Mouse (Mus musculus) liver (tissue): ENCODE measurements at regions not wholly inside any gene's neighbourhood (a gene's known extent, or its start where the extent isn't known, plus 50 kb on each side); places are given as distances from the start of the nearest gene placed in this dataset.

ENCODE experiments used
- DNase-seq: peaks from one replicate; pipeline ENCODE4 v3.0.0-alpha.2; 2020; ENCODE audit warnings: mixed read lengths

DNA sequence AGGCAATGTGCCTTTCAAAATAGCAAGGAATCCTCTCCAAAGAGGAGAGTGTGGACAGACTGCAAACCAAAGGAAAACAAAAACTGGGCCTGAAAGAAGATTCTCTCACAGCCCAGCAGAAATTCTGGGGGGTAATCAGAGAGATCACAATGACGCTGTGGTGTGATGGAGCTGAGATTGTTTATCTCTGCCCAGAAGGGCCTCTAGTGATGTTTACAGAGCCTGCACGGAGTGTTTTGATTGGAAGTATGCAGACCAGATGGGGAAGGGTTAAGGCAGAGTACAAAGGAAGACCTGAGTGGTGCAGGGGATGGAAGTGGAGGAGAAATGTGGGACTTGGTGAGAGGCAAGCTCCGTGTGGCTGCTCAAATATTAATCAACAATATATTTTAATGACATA is 593.1 kb upstream of the Cdh11 start:
- no peak for DNase-seq

DNA sequence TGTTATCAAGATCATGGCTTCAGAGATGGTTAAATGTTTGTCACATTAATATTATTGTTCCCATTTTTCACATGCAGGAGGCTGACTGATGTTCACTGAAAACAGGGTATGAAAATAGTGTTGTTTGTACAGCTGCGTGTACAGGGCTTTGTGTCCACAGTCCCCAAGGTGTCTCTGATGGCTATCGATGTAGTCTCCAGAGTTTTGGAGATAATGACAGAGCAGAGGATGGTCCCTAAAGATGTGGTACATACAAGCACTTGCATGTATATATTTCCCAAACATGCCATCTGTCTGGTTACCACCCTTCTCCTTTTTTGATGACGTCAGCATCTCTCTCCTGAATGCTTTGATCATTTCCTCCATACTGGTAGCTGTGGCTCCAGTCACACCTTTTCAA is 596.1 kb upstream of the Cdh11 start:
- no peak for DNase-seq

DNA sequence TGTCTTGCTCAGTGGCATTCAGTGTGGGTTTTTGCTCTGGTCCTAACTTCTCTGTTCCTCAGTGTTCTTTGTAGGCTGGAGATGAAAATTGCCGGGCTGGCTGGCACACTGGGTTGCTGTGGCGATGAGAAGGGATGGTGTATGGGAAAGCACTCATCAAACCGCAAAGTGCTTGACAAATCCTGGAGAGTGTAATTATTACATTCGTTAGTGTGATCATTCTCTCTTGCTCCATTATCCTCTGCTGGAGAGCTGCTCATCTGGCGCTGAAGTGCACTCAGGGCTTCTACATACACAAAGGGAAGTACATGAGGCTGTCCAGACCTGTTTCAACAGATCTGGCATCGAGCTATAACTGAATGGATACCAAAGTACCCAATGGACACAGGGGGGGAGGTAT is 605.9 kb upstream of the Cdh11 start:
- no peak for DNase-seq

DNA sequence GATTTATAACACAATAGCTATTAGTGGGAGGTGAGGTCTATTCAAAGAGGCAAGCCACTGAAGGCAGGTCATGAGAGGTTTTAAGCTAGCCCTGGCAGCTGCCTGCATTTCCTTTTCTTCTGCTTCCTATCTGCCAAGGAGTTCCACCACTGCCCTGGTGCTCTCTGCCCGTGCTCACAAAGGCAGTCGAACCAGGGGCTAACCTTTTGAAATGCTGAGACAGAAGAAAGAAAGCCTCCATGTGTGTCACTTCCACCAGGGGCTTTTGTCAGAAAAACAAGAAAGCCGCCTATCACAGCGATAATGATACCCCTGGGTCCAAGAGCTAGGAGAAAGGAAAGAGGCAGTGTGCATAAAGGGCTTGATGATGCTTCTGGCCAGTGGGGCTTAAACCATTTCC is 609.9 kb upstream of the Cdh11 start:
- no peak for DNase-seq

DNA sequence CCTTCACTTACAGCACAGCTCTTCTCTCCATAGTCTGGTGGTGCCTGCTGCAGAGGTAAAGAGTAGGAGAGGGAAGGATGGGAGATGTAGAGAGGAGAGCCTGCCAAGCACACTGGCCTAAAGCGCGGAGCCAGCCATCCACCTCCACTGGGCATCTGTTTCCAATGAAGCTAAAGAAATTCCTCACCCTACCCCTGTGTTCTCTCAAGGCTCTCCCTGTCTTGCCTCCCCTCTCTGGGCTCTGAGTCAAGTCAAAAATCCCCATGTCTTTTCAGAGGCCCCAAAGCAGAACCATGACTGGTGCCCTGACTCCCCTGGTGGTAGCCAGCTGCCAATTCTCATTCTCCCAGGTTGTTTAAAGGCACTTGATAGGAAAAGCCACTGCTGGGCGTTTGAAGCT is 612.7 kb upstream of the Cdh11 start:
- no peak for DNase-seq

DNA sequence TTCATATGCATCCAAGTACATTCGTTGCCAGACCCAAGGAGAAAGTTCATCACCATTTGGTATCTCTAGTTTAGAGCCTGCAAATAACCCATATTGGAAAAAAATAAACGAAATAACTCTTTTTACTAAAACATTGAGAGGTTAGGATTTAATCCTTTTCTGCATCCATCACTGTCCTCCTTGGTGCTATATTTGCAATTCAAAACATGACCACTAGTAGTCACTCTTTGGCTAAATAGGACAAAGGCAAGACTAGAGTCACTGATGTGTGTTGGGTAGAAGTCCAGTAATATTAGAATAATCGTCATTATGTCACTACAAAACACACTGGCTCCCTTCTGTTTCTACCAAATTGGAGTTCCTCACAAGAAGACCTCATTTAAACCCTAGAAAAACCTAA is 614.0 kb upstream of the Cdh11 start:
- DNase-seq: no peak

DNA sequence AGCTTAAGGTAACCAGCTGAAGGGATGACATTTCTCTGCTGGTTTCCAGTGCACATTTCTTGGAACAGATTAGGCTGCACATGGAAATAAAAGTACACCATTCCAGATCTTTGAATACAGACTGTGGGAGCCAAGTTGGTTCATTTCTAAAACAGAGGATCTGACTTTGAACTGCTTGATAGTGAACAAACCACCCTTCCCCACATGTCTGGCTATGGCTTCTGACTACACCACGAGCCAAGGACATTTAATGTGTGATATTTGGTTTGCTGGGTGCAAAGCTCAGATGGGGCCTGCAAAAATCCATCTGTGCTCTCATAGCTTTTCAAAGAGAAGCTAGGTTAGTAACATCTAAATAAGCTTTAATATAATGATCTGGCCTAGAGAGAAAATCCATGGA is 614.7 kb upstream of the Cdh11 start:
- DNase-seq: no peak

DNA sequence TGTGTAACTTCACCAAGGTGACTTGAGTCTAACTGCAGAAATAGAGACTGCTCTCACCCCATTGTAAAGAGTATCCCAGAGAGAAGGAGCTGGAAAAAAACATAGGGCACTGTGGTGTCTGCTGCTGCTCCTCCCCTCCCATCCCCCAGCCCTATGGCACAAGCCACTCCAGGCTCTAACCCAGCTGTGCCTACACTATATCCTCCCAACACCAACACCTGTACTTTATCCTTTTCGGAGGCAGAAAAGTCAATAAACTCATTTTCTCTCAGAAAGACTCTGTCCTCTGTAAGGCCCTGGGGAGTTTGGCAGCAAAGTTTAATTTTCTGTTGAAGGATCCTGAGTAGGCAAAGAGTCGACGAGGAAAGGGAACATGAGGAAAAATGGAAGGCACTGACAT is 617.3 kb upstream of the Cdh11 start:
- no peak for DNase-seq

DNA sequence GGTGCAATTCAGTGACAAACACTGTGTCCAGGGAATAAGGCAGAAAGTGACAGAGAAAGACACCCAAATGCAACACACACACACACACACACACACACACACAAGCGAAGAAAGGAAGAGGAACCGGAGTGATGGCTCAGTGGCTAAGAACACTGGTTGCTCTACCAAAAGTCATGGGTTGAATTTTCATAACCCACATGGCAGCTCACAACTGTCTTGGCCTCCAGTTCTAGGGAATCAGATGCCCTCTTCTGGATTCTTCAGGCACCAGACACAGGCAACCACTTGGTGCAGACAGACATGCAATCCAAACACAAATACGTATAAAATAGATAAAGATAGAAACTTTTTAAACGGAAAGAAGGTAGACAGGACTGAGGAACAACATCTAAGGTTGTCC is 618.4 kb upstream of the Cdh11 start:
- DNase-seq: no peak

DNA sequence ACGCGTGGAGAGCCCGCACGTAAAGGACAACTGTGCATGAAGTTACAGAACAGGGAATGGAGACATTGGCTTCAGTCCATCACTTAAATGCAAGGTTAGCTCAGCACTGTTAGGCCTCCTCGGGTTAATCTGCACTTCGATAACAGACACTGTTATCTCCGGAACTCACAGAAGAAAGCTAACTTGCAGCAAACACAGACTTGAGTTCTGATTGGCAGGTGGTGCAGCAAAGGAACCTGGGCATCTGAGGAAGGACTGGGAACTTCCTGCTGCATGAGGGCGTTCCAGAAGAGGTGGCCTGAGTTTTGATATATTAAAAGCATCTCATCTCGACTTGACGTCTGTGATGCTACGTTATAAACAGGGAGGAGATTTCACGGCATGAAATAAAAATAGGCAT is 620.3 kb upstream of the Cdh11 start:
- DNase-seq: no peak

DNA sequence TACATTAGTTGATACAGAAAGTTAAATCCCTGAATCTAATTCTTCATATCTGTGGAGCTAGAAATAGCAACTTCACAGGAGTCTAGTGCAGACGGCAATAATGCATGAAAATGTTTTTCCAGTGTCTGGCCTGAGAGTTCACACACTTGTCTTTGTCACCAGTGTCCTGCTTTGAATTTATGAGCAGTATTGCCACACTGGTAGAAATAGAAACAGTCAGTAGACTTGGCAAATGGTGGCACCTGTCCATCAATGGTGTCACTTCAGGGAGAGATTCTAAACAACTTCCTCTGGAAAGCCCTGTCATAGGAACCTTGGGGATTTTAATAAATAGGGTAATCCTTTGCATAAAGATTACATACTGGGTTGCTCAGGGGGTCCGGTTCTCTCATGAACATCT is 621.5 kb upstream of the Cdh11 start:
- DNase-seq: no peak

DNA sequence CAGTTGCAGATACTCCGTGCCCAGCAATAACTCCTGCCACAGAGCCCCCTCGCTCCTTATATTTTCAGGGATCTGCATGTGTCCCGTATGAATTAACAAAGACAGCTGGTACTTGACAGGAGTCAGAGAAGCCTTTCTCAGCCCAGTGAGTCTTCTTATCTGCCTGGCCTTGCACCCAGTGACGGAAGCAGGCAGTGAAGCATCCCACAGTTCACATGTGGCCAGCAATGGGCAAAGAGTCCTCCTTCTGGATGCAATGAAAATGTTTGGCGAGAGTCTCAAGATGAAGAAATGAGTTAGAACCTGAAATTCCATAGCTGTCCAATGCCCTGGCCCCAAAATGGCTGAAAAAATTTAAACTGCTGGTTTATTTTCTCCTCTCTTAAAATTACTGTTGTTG is 622.2 kb upstream of the Cdh11 start:
- DNase-seq: no peak

DNA sequence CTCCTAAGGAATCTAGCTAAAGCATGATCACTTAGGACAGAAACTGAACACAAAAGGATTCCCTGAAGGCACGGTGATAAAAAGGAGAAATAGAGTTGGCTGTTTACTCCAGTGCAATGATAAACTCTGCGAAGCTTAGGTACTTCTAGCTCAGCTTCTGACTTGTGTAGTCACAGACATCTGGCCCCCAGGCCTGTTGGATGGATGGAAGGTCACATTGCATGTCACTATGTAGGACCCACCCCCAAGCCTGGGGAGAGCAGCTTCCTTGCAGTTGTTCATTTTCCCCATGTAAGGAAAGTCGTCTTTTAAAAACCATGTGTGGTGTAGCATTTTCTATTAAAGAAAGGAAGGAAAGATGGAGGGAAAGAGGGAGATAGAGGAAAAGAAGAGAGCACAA is 623.0 kb upstream of the Cdh11 start:
- no peak for DNase-seq

DNA sequence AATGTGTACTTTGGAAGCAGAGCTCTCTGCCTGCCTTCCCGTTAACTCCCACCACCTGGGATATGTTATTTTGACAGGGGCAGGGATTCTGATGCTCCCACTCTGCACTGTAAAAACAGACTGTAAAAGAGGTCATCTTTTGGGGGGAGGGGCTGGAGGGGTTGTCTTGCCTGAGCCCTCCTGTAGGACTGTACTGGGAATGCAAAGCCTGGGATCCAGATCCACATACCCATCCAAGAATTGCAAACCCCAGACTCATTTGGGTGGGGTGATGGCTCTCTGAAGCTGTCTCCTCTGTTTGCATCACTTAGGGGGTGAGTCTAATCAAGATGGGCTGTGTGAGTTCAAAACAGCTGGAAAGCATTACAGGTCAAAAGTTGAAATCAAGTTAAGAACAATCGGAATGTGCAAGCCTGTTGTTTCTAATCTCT is 623.7 kb upstream of the Cdh11 start:
- peak; percentile 36 for DNase-seq

DNA sequence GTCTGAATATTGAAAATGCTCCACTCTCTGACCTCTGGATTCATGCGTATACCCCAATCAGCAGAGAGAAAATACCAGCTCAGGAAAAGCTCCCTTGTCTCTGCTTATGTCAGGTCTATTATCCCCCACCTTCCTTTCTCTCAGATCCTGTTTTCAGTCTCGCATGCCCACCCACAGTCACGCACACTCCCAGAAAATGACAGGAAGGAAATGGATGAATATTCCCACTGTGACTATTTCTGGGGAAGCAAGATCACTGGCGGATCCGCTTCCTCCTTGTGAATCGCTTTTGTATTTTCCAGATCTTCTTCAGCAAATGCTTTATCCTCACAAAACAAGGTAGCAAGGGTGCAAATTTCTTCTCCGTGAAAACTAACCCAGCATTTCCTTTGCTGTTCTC is 627.3 kb upstream of the Cdh11 start:
- no peak for DNase-seq

DNA sequence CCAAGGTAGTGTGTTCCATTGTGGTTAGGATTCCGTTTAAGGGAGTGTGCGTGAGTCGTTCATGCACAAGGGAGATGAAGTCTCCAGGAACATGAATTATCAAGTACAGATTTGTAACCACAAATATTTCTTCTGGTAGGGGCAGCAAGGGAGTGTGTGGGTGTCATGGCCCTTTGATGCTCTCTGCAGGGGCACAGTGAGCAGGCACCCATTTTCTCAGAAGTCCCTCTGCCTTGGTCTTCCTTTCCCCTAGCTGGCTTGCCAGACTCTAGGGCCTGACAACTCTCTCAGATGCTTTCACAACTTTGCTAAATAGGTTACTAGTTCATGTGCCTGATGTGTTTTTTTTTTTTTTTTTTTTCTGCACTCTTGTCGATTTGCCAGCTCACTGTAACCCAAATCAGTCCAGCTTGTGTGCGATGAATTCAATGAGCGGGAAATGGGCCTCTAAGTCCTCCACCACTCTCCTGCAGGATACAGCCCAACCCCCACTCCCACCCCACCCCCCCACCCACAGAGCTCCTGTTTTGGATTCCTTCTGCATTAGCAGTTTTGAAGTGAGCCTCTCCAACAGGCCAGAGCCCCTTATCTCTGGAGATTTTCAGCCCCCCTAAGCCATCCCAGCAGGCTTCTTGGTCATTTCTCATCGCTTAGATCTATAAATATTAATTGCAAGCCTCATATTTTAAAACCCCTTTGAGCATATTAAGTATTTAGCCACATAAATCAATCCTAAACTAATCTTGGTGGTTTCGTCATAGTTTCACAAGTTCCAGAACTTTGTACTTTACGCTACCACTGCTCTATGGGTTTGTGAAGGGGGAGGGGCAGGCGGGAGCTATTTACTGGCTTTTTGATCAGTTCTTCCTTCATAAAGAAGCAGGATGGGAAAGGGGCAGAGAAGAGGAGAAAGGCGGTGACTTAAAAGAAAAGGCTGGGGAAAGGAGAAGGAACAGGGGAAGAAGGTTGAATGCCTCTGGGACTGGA is 628.4 kb upstream of the Cdh11 start:
- peak; percentile 46 for DNase-seq

DNA sequence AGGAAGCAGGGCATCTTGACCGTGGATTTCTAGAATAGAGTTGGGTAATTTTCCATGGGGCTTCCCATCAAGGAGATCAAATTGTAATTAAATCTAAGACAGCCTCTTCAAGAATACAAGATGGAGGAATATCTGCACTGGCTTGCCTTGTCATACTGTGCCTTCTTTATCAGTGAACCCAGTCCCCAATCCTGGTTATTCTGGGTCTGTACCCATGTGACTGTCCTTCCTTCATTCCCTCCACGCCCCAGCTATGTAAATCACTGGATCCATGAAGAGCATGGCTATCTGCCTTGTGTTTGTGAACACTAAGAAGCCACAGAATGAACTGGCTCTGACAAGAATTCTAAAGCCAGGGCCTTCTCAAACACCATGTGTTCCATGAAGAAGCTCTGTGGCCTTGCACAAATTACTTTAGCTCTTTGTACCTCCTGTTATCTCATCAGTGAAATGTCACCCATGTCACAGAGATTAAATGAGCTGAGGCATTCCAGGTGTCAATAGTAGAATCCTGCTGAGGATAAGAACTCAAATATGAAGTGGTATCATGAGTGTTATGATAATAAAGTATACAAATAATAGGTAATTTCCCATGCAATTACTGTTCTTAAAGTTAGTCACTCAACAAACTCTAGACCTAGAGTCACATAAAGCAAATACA is 637.0 kb upstream of the Cdh11 start:
- DNase-seq: no peak

DNA sequence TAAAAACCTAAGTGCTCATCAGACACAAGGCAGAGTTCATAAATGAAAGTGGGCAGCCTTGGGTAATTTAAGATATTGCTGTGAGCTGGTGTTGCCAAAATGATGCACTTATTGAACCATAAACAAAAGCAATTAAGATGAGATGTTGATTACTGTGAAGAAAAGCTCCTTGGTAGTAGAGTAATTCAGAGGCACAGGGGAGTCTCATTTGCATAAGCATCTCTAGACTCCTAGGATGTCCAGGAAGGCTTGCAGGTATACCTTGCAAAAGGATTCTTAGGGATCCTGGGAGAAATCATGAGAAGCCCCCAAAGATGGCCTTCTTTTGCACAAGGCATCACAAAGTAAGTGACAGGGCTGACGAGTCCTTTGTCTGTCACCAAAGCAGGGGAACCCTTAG is 640.5 kb upstream of the Cdh11 start:
- DNase-seq: no peak

DNA sequence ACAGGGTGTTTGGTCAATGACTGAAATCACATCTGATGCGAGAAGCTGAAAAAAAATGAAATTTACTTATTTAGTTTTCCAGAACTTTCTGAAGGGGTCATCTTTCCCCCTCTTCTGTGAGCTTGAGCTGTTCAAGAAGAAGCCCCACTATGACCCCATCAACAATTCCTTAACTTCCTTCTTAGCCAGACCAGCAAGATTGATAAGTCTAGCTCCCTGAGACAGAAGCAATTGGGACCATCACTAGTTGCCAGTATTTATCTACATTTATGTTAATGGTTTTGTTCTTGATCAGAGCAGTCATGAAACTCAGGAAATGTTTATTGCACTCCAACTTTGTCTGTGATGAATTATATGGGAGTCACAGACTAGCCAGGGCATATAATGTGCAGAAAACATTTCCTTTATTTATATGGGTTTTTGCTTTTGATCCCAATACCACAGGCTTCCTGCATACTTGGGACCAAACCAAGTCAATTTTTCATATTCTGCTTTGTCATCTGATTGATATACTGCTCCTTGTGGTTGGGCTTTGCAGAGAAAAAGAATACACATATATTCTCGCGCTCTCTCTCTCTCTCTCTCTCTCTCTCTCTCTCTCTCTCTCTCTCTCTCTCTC is 645.5 kb upstream of the Cdh11 start:
- no peak for DNase-seq

DNA sequence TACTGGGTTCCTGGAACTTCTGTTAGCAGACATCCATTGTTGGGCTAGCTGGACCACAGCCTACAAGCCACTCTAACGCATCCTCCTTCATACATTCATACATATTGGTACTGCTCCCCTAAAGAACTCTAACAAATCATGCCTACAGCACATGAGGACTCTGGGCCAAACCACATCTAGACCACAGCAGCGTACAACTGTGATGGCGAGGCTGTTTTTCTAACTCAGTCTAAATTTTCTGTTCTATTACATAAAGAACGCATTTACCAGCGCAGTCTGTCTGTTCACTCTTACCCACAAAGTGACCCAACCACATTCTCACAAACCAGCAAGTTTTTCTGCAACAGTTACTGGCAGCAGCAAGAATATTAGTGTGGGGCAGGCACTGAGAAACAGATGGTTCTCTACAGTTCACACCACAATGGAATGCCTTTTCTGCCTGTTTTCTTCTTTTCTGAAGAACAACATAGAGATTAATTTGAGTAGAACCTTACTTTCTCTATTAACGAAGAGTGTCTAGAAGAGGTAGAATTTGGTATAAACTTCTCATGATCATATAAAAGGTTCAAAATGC is 648.2 kb upstream of the Cdh11 start:
- DNase-seq: no peak

DNA sequence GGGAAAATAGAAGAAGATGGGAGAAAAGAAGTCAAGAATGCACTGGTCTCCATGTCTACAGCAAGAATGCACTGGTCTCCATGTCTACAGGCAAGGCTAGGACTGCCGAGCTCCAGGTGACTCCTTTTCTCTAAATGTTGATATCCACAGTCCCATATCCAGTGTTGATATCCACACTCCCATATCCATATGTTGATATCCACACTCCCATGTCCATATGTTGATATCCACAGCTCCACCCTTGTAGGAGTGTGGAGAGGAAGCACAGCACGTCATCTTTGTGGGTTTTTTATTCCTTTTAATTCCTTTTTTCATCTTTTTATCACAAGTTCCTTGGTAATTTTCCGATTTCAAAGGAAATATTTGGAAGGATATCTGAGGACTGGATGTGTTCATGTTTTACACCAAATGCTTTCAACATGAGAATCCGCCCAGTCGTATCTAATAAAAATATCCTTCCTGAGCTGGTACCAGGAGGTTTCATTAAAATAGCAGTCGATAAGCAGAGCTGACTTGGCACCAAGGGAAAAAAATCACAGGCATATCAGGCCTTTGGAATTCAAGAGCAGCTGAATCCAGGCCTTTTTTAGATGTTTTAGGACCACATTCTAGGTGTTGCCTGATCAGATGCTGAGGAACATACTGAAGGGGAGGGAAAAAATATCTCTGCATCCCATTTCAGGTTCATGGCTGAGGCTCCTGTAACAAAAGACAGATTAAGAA is 653.7 kb upstream of the Cdh11 start:
- no peak for DNase-seq

DNA sequence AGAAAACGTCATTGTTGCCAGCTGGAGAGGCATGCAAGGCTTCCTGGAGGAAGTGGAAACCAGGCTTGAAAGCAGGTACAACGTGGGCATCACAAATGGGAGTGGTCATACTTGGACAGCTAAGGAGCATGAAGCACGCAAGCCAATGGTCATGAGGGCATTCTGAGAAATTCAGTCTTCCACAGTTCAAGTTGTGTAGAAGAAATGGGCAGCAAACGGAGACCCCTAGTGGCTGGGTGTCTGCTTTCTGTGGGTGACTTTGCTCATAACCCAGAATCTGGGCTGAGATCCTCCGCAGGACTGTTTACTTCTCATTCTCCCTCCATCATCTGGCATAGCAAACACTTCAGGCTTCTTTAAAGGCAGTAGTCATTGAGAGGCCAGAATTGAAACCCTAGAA is 655.7 kb upstream of the Cdh11 start:
- DNase-seq: no peak
